Mouse (Mus musculus): ENCODE data around the gene Stk32c.

GRCm38 (mm10) chr7:139125881-139126280, 87.2 kb downstream of the Stk32c start:
- TF ChIP-seq CTCF (IDR thresholded peaks at IDR 0.05; ENCODE audit: extremely low read depth, insufficient read depth, low read length) = no peak
- TF ChIP-seq POLR2A (IDR thresholded peaks at IDR 0.05; ENCODE audit: extremely low read depth, insufficient read depth, low read length) = no peak
